Mouse (Mus musculus): ENCODE data around the gene Akap6. TPM values are rescaled to one million over a fixed set of nuclear protein-coding genes. Genes with fewer than 3 reads are reported as not detected.

The Akap6 gene
- polyA plus RNA-seq, 1 experiment from 2014 or later, result 0.04 TPM

DNA sequence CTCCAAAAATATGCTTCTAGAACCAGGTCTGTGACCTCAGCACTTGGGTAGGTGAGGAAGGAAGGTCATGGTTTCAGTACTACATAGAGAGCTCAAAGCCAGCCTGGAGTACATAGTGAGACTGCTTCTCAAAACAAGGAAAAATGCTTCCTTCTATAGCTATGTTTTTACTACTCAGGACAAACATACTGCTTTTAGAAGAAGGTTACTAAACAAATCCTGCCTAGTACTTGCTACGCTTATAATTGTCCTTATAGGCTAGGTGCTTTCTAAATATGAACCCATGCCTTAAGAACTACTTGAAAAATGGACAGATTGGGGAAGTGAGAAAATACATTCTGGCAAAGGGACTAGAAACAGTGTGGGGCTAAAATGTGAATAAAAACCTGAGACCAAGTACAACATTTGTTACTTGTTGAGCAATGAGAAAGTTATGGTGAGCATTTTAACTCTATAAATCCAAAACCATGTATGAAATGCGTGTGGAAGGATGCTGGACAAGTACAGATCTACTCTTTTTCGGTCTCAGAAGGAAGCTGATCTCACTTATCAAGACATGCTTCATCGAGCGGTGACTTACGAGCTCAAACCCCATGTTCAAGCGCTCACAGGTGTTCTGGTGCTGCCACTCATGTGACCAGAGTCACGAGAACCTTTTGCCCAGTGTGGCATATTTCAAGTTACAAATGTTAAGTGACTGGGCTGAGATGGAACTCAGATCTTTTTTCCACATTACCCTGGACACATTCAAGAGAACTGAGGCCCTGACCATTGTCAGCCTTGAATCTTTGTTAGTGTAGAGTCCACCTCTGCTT lies 469.2 kb downstream of the Akap6 start:
- Histone ChIP-seq H3K27ac (ENCODE audit: low read length) (no peak overlapping the region), H3K4me1 (ENCODE audit: control insufficient read depth, low read depth, low read length) (no peaks in the 10 kb centered on the region), H3K9ac (ENCODE audit: low read depth, low read length) (no peak overlapping the region), H3K4me3 (ENCODE audit: low read depth, low read length) (no peak overlapping the region), H3K9me3 (replicated peaks; ENCODE audit: control insufficient read depth, low read length) (no peaks in the 10 kb centered on the region), H3K4me2 (ENCODE audit: low read depth, low read length) (no peak overlapping the region), H3K36me3 (ENCODE audit: control insufficient read depth, insufficient read depth) (no peaks in the 10 kb centered on the region), H3K27me3 (ENCODE audit: control insufficient read depth, insufficient read depth, low read depth, low read length) (no peaks in the 10 kb centered on the region)
- ATAC-seq (ENCODE audit: low read depth), result no peak
- WGBS (ENCODE audit: insufficient replicate concordance), result 62% methylated on average over 8 of the region's 8 CpGs

DNA sequence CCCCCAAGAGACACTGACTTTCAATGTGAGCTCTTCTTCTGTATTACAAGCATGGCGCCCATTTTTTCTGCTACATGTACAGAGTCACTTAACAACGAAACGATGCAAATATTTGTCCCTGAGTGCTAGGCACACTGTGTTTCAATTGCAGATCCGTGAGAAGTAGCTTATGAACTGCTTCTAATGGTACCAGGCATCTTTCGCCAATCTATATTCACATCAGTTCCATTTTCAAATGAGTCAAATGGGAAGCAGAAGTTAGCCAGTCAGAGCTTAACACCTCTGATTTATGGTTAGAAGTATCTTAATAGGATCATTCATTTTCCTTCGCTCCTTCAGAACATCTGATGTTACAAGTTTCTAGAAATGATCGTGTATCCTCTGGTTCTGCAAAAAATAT lies 492.3 kb downstream of the Akap6 start:
- no peak overlapping the region for H3K4me2 ChIP-seq (ENCODE audit: low read depth, low read length)
- H3K4me1 ChIP-seq (ENCODE audit: control insufficient read depth, low read depth, low read length), result no peaks in the 10 kb centered on the region
- no peak for ATAC-seq (ENCODE audit: low read depth)
- no peaks in the 10 kb centered on the region for H3K27me3 ChIP-seq (ENCODE audit: control insufficient read depth, insufficient read depth, low read depth, low read length)
- WGBS (ENCODE audit: insufficient replicate concordance), result 62% methylated on average over 7 of the region's 7 CpGs
- H3K27ac ChIP-seq (ENCODE audit: low read length), result no peak overlapping the region
- no peak overlapping the region for H3K9ac ChIP-seq (ENCODE audit: low read depth, low read length)
- no peaks in the 10 kb centered on the region for H3K36me3 ChIP-seq (ENCODE audit: control insufficient read depth, insufficient read depth)
- no peaks in the 10 kb centered on the region for H3K9me3 ChIP-seq (replicated peaks; ENCODE audit: control insufficient read depth, low read length)
- H3K4me3 ChIP-seq (ENCODE audit: low read depth, low read length), result no peak overlapping the region

DNA sequence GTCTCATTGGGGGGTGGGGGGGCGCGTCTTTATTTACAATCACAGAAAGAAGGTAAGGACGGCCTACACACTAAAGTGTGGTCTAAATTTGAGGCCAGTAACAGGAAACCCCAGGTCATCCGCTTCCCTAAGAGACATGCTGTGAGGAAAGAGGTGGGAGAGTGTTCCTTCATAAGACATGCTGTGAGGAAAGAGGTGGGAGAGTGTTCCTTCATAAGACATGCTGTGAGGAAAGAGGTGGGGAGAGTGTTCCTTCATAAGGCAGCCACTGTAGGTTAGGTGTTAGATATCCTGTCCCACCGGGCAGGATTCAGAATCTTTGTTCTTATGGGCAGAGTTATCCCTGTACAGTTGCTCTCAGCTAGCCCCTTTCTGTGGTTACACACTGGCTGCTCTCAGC lies 494.5 kb downstream of the Akap6 start:
- H3K4me3 ChIP-seq (ENCODE audit: low read depth, low read length), result no peak overlapping the region
- H3K27ac ChIP-seq (ENCODE audit: low read length), result no peak overlapping the region
- no peak for ATAC-seq (ENCODE audit: low read depth)
- no peaks in the 10 kb centered on the region for H3K9me3 ChIP-seq (replicated peaks; ENCODE audit: control insufficient read depth, low read length)
- H3K36me3 ChIP-seq (ENCODE audit: control insufficient read depth, insufficient read depth), result no peaks in the 10 kb centered on the region
- no peak overlapping the region for H3K9ac ChIP-seq (ENCODE audit: low read depth, low read length)
- H3K4me2 ChIP-seq (ENCODE audit: low read depth, low read length), result no peak overlapping the region
- WGBS (ENCODE audit: insufficient replicate concordance), result 66% methylated on average over 5 of the region's 5 CpGs
- H3K4me1 ChIP-seq (ENCODE audit: control insufficient read depth, low read depth, low read length), result no peaks in the 10 kb centered on the region
- H3K27me3 ChIP-seq (ENCODE audit: control insufficient read depth, insufficient read depth, low read depth, low read length), result no peaks in the 10 kb centered on the region

Other genes with a start within 250 kb of the Akap6 start
- gene Arhgap5, start 195.4 kb upstream of the Akap6 start, polyA plus RNA-seq (2015; fragmentation: Nextera tagmentation; extraction: Ambion mirVana), result 9.9 and 10.6 TPM in 2 replicates